Mouse (Mus musculus) limb, embryonic 14.5 days (tissue): ENCODE data around the gene Rac2. TPM values are rescaled to one million over a fixed set of nuclear protein-coding genes. Genes with fewer than 3 reads are reported as not detected.

Experiments
- ATAC-seq: fragments of 200-750 bp; cut with Nextera tagmentation; 2 replicates; pipeline ENCODE4 v1.8.0; 2017; ENCODE audit warnings: low read depth, moderate number of reproducible peaks, moderate TSS enrichment; ENCODE audit not compliant: low FRiP score
- DNase-seq: peaks from one replicate; pipeline ENCODE4 v3.0.0-alpha.2; 2015; ENCODE audit warnings: low spot score
- H3K27ac ChIP-seq: fragments of 300-500 bp; sonication (generic); replicated peaks from 2 replicates; pipeline ENCODE4 v1.5.1; 2014; ENCODE audit warnings: low read depth, mild to moderate bottlenecking, low read length, moderate library complexity, mixed read lengths
- H3K27me3 ChIP-seq: fragments of 300-500 bp; sonication (generic); 2 replicates; pipeline ENCODE4 v1.6.1; 2014; ENCODE audit warnings: low read length, mixed read lengths; ENCODE audit not compliant: control insufficient read depth, insufficient read depth
- H3K36me3 ChIP-seq: fragments of 300-500 bp; sonication (generic); 2 replicates; pipeline ENCODE4 v1.6.1; 2014; ENCODE audit warnings: mild to moderate bottlenecking, low read length, moderate library complexity, mixed read lengths; ENCODE audit not compliant: control insufficient read depth, insufficient read depth
- H3K4me1 ChIP-seq: fragments of 300-500 bp; sonication (generic); 2 replicates; pipeline ENCODE4 v1.6.1; 2014; ENCODE audit warnings: antibody characterized with exemption, low read length, mixed read lengths; ENCODE audit not compliant: control insufficient read depth, insufficient read depth
- H3K4me2 ChIP-seq: fragments of 300-500 bp; sonication (generic); replicated peaks from 2 replicates; pipeline ENCODE4 v1.6.1; 2014; ENCODE audit warnings: low read depth, mild to moderate bottlenecking, low read length, moderate library complexity; ENCODE audit not compliant: severe bottlenecking
- H3K4me3 ChIP-seq: fragments of 300-500 bp; sonication (generic); replicated peaks from 2 replicates; pipeline ENCODE4 v1.5.1; 2014; ENCODE audit warnings: low read length
- H3K9ac ChIP-seq: fragments of 300-500 bp; sonication (generic); 2 replicates; pipeline ENCODE4 v1.6.1; 2014; ENCODE audit warnings: mild to moderate bottlenecking, low read depth, low read length, moderate library complexity; ENCODE audit not compliant: severe bottlenecking
- H3K9me3 ChIP-seq: fragments of 300-500 bp; sonication (generic); 2 replicates; pipeline ENCODE4 v1.6.1; 2016; ENCODE audit warnings: low read length; ENCODE audit not compliant: control insufficient read depth
- POLR2A ChIP-seq: fragments of 200-500 bp; IDR thresholded peaks from 2 replicates; pipeline ENCODE4 v1.8.0; 2012; ENCODE audit warnings: inconsistent platforms, mild to moderate bottlenecking, moderate library complexity, borderline replicate concordance; ENCODE audit not compliant: insufficient read depth, insufficient read length; ENCODE audit errors: extremely low read depth
- WGBS: fragments of 180-500 bp; shearing (Covaris S2); extraction: QIAGEN DNeasy Blood & Tissue Kit; methylation state at CpG from one replicate; pipeline ENCODE4 v1.1.7; 2014; 5-methylcytosine and 5-hydroxymethylcytosine counted together
- polyA plus RNA-seq, 2 experiments: library from polyadenylated mRNA; depleted of rRNA in 1 of 2; stranded (reverse) in 1 of 2; unstranded in 1 of 2; fragments of >200 nt; fragmentation: Nextera tagmentation in 1 of 2; extraction: Ambion mirVana in 1 of 2; gene quantifications; 2 replicates each; pipeline versions ENCODE4 v1.2.1 to v1.2.3; 2012 to 2014

Rac2 gene
- polyA plus RNA-seq, 2 experiments, result 21.9 to 34.2 TPM

GRCm38 (mm10) chr15:78531451-78531720 lies 41.2 kb downstream of the Rac2 start:
- H3K4me1 ChIP-seq, result peaks cover 25% of the 10 kb centered on the region
- H3K4me3 ChIP-seq, result peak overlapping the region; percentile 33; the same call in 1 of the 2 replicates
- TF ChIP-seq POLR2A, result no peak
- peak overlapping the region; percentile 51 for H3K4me2 ChIP-seq
- H3K27me3 ChIP-seq, result no peaks in the 10 kb centered on the region
- H3K27ac ChIP-seq, result peak overlapping the region; percentile 46
- DNase-seq (no peak), ATAC-seq (no peak)
- H3K9me3 ChIP-seq, result no peaks in the 10 kb centered on the region
- H3K9ac ChIP-seq, result peak overlapping the region; percentile 50; the same call in 1 of the 2 replicates
- H3K36me3 ChIP-seq, result no peaks in the 10 kb centered on the region
- 69% methylated on average over 4 of the region's 4 CpGs for WGBS

GRCm38 (mm10) chr15:78530671-78531450 lies 41.7 kb downstream of the Rac2 start, which contains the start of gene C1qtnf6:
Gene C1qtnf6, minus strand, starts transcription at chr15:78531416.
- Histone ChIP-seq H3K4me3 (peak within 1 kb of the TSS; percentile 33), H3K27ac (peak within 1 kb of the TSS; percentile 46), H3K9ac (peak within 1 kb of the TSS; percentile 50), H3K36me3 (no peaks in the 10 kb centered on the region; the same call in 1 of the 2 replicates), H3K4me1 (peaks cover 25% of the 10 kb centered on the region), H3K4me2 (peak within 1 kb of the TSS; percentile 51), H3K27me3 (no peaks in the 10 kb centered on the region), H3K9me3 (no peaks in the 10 kb centered on the region)
- DNase-seq (no peak), ATAC-seq (no peak)
- 75% methylated on average over 17 of the region's 17 CpGs for WGBS
- no peak for TF ChIP-seq POLR2A

- no peaks in the 10 kb centered on the region for H3K9me3 ChIP-seq
- H3K27me3 ChIP-seq, result no peaks in the 10 kb centered on the region
- H3K27ac ChIP-seq, result no peak overlapping the region; the same call in 1 of the 2 replicates
- H3K36me3 ChIP-seq, result peaks cover 5% of the 10 kb centered on the region; the same call in 1 of the 2 replicates
- TF ChIP-seq POLR2A, result no peak
- 76% methylated on average over 3 of the region's 3 CpGs for WGBS
- peak overlapping the region; percentile 80 for H3K4me2 ChIP-seq
- H3K9ac ChIP-seq, result 0 out of 2 replicates have a peak overlapping the region, but pooled peaks have one; percentile 69
- no peak for DNase-seq
- no peak for ATAC-seq
- H3K4me1 ChIP-seq, result peaks cover 25% of the 10 kb centered on the region
- peak overlapping the region; percentile 46; the same call in 1 of the 2 replicates for H3K4me3 ChIP-seq
Measured at GRCm38 (mm10) chr15:78530141-78530540, 42.4 kb downstream of the Rac2 start.

- Histone ChIP-seq H3K4me2 (peak overlapping the region; percentile 80), H3K27me3 (no peaks in the 10 kb centered on the region), H3K9me3 (no peaks in the 10 kb centered on the region), H3K9ac (peak overlapping the region; percentile 69), H3K36me3 (peaks cover 8% of the 10 kb centered on the region), H3K27ac (peak overlapping the region; percentile 74), H3K4me1 (peaks cover 25% of the 10 kb centered on the region), H3K4me3 (peak overlapping the region; percentile 46)
- TF ChIP-seq POLR2A, result peak; percentile 50; the same call in 1 of the 2 replicates
- WGBS, result under 1% methylated on average over 15 of the region's 15 CpGs
- DNase-seq (peak; percentile 82), ATAC-seq (peak; percentile 83)
Measured at GRCm38 (mm10) chr15:78529428-78529990, 43.1 kb downstream of the Rac2 start.

GRCm38 (mm10) chr15:78528726-78529411 lies 43.7 kb downstream of the Rac2 start:
- H3K4me2 ChIP-seq, result peak overlapping the region; percentile 80
- DNase-seq, result no peak
- peak overlapping the region; percentile 74 for H3K27ac ChIP-seq
- peaks cover 9% of the 10 kb centered on the region for H3K36me3 ChIP-seq
- H3K4me3 ChIP-seq, result peak overlapping the region; percentile 46
- peak overlapping the region; percentile 69 for H3K9ac ChIP-seq
- WGBS, result 40% methylated on average over 11 of the region's 11 CpGs
- H3K4me1 ChIP-seq, result peaks cover 25% of the 10 kb centered on the region
- no peaks in the 10 kb centered on the region for H3K9me3 ChIP-seq
- peak; percentile 2; the same call in 1 of the 2 replicates for ATAC-seq
- H3K27me3 ChIP-seq, result no peaks in the 10 kb centered on the region
- no peak for TF ChIP-seq POLR2A
